Mouse (Mus musculus): Measurements from ENCODE around the gene Pigo.
A peak's percentile ranks its signal among the peaks of the same experiment; 100 is the strongest.

Gene Pigo

GRCm38 (mm10) chr4:43025084-43025960, at the start of gene Pigo:
Gene Pigo (minus strand): TSS chr4:43025819.
- DNase-seq (ENCODE audit: low spot score), result peak; percentile 96

DNA sequence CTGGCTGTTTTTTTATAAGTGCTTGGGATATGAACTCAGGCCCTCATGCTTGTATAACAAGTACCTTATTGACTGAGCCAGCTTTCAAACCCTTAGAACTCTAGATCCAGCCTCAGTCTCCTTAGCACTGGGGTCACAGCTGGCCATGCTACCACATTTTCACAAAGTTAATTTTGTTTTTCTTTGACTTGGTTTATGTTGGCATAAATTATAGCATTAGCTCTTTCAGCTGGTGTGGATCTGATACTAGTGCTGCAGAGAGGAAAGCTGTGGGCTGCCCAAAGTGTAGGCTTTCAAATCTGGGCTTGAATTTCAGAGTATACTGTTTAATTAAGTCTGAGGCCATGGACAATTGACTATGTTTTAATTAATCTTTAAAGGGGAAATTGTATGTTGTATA, 49.3 kb upstream of the Pigo start:
- DNase-seq (ENCODE audit: low spot score), result no peak

- DNase-seq (ENCODE audit: low spot score), result no peak
These were observed 39.9 kb upstream of the Pigo start for GRCm38 (mm10) chr4:43065471-43065870.

GRCm38 (mm10) chr4:43060286-43060685, 34.7 kb upstream of the Pigo start:
- DNase-seq (ENCODE audit: low spot score), result no peak

GRCm38 (mm10) chr4:43059697-43060096, 34.1 kb upstream of the Pigo start:
- DNase-seq (ENCODE audit: low spot score), result no peak

GRCm38 (mm10) chr4:43058753-43059654, 33.4 kb upstream of the Pigo start, which contains the start of gene Unc13b:
Gene Unc13b (plus strand): TSS chr4:43058953.
- DNase-seq (ENCODE audit: low spot score), result peak; percentile 83

- no peak for DNase-seq (ENCODE audit: low spot score)
These were observed 32.8 kb upstream of the Pigo start for GRCm38 (mm10) chr4:43058392-43058752.

- DNase-seq (ENCODE audit: low spot score), result no peak
These were observed 32.0 kb upstream of the Pigo start for GRCm38 (mm10) chr4:43057654-43058053.

DNA sequence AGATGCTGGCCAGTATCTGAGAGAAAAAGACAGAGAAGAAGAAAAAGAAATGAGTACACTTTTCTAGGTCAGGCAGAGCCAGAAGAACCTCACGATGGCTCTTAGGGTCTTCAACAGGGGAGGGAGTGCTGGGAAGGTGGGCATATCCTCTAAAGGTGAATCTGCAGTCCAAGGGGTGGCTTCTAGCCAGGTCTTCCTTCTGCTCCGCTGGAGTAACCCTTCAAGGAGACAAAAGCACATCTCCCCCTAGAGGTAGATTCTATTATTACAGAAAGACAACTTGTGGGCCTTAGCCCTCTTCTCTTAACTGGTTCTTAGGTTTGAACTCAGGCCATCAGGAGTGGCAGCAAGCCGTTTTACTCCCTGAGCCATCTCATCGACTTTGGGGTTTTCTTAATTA, 27.0 kb upstream of the Pigo start:
- DNase-seq (ENCODE audit: low spot score), result no peak

DNA sequence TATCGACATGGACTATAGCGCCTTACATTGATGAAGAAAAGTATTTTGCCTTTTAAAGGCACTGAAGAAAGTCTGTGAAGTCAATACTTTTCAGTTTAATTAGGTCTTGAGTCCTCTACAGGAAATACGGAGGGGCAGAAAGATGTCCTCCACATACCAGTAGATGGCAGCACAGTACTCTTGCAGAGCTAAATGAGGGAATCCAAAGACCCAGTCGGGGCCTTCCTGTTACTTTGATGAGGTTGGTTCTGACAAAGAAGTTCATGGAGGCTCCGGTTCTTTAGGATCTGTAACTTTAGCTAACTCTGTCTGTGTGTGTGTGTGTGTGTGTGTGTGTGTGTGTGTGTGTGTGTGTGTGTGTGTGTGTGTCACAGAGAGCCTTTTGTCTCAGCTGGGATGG, 21.6 kb upstream of the Pigo start:
- peak; percentile 90 for DNase-seq (ENCODE audit: low spot score)

- no peak for DNase-seq (ENCODE audit: low spot score)
These were observed 21.0 kb upstream of the Pigo start for GRCm38 (mm10) chr4:43046607-43047006.

DNA sequence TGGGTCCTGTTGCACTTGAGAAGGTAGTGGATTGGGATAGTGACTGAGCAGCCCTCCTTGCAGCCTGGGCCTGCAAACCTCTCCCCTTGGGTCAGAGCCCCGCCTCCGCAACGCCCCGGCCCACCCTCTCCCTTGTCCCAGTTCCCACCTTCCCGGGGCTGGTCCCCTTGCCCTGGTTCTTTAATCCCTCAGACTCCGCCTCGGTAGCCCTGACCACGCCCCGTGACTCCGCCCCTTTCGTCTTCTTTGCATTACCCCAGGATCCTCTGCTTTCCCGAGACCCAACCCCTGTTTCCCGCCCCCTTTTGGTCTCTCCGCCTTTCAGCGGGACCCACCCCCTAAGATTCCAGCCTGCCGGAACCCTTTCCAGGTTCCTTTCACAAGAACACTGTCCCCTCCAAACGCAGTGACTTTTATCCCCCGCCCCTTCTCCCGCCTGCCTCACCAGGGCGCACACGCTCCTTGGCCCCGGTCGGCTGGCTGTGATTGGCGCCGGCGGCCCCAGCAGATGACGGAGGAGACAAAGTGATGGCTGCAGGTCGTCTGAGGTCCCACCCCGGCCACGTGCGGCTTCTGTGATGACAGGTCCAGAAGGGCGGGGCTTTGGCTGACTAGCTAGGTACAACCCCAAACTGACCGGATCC, 20.2 kb upstream of the Pigo start, which contains the start of gene Fam214b:
TSS of gene Fam214b (minus strand) at position 562 of the 644 bp plus-strand sequence.
- DNase-seq (ENCODE audit: low spot score), result peak; percentile 95

- DNase-seq (ENCODE audit: low spot score), result no peak
These were observed 19.7 kb upstream of the Pigo start for GRCm38 (mm10) chr4:43045285-43045658.

DNA sequence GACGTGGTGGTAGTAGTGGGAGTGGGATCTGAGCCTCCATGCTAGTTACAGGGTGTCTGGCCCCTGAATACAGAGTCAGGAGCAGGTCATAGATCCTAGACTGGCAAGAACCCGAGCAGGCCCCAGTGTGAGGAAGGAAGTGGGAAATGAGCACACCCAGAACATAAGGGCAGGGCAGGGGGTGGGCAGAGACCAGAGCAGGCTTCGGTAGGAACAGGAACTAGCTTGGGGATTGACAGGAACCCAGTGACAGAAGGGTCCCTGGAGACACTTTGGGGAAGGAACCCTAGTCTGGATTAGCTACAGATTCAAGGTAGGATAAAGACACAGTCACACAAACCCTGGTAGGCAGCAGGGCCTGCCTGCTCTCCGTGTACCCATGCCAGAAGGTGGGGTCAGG, 19.1 kb upstream of the Pigo start:
- DNase-seq (ENCODE audit: low spot score), result no peak

GRCm38 (mm10) chr4:43043644-43044357, 18.2 kb upstream of the Pigo start:
- DNase-seq (ENCODE audit: low spot score), result peak; percentile 61

DNA sequence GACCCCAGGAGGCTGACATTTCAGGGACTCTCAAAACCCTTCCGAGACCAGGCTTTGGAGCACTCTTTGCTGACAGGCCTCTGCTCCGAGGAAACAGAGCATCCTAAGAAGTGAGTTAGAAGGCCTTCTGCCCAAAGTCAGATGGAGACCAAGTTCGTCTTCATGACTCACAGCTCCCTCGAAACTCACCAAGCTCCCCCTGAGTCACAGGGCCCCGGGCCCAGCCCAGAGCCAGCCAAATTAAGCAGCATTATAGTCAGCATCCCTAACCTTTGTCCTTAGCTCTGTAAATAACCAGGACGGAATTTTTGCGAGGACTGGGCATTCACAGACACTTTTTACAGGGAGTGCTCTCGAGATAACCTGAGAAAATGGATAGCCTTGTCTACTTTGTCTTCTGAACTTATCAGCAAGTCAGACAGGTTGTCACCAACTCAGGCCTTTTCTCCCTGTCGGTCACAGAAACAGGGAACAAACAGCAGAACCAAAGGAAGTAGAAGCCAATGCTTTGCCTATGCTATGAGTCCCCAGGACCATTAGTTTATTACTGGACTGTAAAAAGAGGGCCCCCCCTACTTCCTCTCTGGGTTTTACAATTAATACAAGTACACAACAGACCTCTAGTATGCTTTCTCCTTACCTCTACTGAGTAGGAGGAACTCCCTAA, 15.4 kb upstream of the Pigo start:
- DNase-seq (ENCODE audit: low spot score), result no peak

GRCm38 (mm10) chr4:43040114-43040572, 14.5 kb upstream of the Pigo start:
- peak; percentile 96 for DNase-seq (ENCODE audit: low spot score)

GRCm38 (mm10) chr4:43039609-43040008, 14.0 kb upstream of the Pigo start:
- DNase-seq (ENCODE audit: low spot score), result no peak

DNA sequence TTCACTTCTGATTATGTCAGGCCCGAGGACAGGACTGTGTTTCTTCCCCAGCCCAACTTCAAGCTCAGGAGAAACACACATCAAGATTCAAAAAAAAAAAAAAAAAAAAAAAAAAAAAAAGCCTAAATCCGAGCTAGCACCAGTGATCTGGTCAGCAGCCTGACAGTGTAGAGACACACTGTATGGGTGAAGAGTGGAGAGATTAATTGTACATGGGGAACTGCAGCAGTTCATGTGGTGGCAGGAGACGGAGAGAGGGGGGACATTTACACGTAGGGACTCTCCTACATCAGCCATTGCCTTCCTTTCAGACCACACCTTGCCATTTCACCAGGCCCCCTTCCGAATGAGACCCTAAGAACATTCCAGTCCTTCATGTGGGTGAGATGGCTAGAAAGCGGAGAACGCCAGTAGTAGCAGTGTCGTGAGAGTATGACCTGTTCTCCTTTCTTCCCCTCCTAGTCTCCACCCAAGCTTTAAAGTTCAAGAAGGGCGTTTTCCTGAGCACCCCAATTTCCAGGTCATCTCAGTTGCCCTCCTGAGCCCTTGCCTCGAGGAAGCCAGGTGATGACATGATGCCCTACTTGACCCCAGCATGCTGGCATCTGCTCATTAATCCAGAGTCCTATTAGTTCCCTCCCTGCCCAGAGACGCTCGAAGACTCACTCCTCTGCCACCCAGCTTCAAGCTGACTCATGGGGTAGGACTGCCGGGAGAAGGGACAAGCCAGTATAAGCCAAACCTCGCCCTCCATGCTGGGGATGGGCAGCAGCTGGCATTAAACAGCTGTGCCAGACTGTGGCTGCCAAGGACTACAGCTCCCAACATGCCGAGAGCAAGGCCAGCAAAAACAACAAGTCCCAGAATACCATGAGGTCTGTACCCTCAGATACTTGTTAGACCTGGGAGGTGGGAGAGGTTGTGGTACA, 13.2 kb upstream of the Pigo start:
- peak; percentile 60 for DNase-seq (ENCODE audit: low spot score)
